ENCODE assay signal across 12 mouse cellular contexts in the genomic region with DNA sequence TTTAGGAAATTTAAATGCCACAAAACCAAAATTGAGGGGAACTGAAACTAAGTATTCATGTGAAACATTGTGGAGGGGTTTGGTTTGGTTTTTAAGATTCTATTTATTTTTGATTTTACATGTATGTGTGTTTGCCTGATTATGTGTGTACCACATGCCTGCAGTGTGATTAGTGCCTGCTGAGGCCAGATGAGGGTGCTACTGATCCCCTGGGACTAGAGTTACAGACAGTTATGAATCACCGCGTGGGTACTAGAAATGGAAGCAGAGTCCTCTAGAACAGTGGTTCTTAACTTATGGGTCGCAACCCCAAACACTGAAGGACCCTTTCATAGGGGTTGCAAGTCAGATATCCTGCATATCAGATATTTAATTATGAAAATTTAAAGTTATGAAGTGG. TPM values are rescaled to one million over a fixed set of nuclear protein-coding genes. Genes with fewer than 3 reads are reported as not detected.
DNase-seq lines count a peak whose midpoint lies in the region; ATAC-seq and TF ChIP-seq lines count a peak whose summit lies in the region.
"Had no signal": no experiment of that assay in that cellular context is flagged by ENCODE, and none has a peak within 500 bp of the region (broad histone marks: within the 10 kb centered on the region; RNA-seq: fewer than 3 reads in every experiment).

No protein-coding gene starts in this region.

- ATAC-seq in forebrain, embryonic 14.5 days: no peak
- no peak for ATAC-seq in forebrain, embryonic 12.5 days (ENCODE audit: low FRiP score)
- no peak for ATAC-seq in hindbrain, embryonic 15.5 days (ENCODE audit: low FRiP score, low read depth)
- ATAC-seq: liver, postnatal 0 days had no signal

- no peaks in the 10 kb centered on the region for H3K27me3 ChIP-seq in forebrain, embryonic 14.5 days (replicated peaks; ENCODE audit: control insufficient read depth, insufficient read depth, low read length)
- H3K27me3 ChIP-seq in forebrain, embryonic 12.5 days: 0 out of 2 replicates have a peak, but pooled peaks cover 5% of the 10 kb centered on the region
- H3K27me3 ChIP-seq in thymus, adult 2 months (ENCODE audit: control insufficient read depth, insufficient read depth, low read length): no peaks in the 10 kb centered on the region
- H3K27me3 ChIP-seq in hindbrain, embryonic 15.5 days: no peaks in the 10 kb centered on the region
- H3K27me3 ChIP-seq in splenic B cell, adult 2 months (ENCODE audit: control insufficient read depth, insufficient read depth, low read length, poor library complexity, severe bottlenecking): no peaks in the 10 kb centered on the region; the same call in 1 of the 2 replicates
- H3K27me3 ChIP-seq: heart, embryonic 13.5 days had no signal

- no peak overlapping the region for H3K9ac ChIP-seq in forebrain, embryonic 14.5 days (ENCODE audit: low read length)
- no peak overlapping the region for H3K9ac ChIP-seq in forebrain, embryonic 12.5 days
- H3K9ac ChIP-seq in hindbrain, embryonic 15.5 days: no peak overlapping the region
- H3K9ac ChIP-seq: liver, postnatal 0 days had no signal

- no peaks in the 10 kb centered on the region for H3K4me1 ChIP-seq in forebrain, embryonic 14.5 days (ENCODE audit: control insufficient read depth, insufficient read depth, low read length)
- H3K4me1 ChIP-seq in forebrain, embryonic 12.5 days: peaks cover 16% of the 10 kb centered on the region
- peaks cover 9% of the 10 kb centered on the region for H3K4me1 ChIP-seq in thymus, adult 2 months (replicated peaks; ENCODE audit: control insufficient read depth, insufficient read depth, low read length)
- peaks cover 8% of the 10 kb centered on the region for H3K4me1 ChIP-seq in hindbrain, embryonic 15.5 days (replicated peaks)

- 83% methylated on average over 3 of the region's 3 CpGs for WGBS in forebrain, embryonic 14.5 days
- WGBS in forebrain, embryonic 12.5 days: 91% methylated on average over 3 of the region's 3 CpGs
- 88% methylated on average over 3 of the region's 3 CpGs for WGBS in thymus, adult 2 months
- 75% methylated on average over 3 of the region's 3 CpGs for WGBS in hindbrain, embryonic 15.5 days

- no peak overlapping the region for H3K4me2 ChIP-seq in forebrain, embryonic 14.5 days (ENCODE audit: low read length)
- no peak overlapping the region for H3K4me2 ChIP-seq in forebrain, embryonic 12.5 days
- H3K4me2 ChIP-seq in hindbrain, embryonic 15.5 days: no peak overlapping the region

- H3K4me3 ChIP-seq in forebrain, embryonic 14.5 days (ENCODE audit: low read depth, low read length): no peak overlapping the region
- H3K4me3 ChIP-seq in forebrain, embryonic 12.5 days (replicated peaks): no peak overlapping the region
- H3K4me3 ChIP-seq in thymus, adult 2 months (ENCODE audit: control insufficient read depth, insufficient read depth, low read length): no peak overlapping the region
- H3K4me3 ChIP-seq in hindbrain, embryonic 15.5 days: no peak overlapping the region

- peak overlapping the region; percentile 97; the same call in 1 of the 2 replicates for H3K27ac ChIP-seq in forebrain, embryonic 14.5 days (ENCODE audit: low read depth, low read length)
- H3K27ac ChIP-seq in forebrain, embryonic 12.5 days: no peak overlapping the region; the same call in 1 of the 2 replicates
- H3K27ac ChIP-seq in thymus, adult 2 months (ENCODE audit: control insufficient read depth, insufficient read depth, low read length): no peak overlapping the region
- H3K27ac ChIP-seq in hindbrain, embryonic 15.5 days (replicated peaks): peak overlapping the region; percentile 96
- H3K27ac ChIP-seq: gastrocnemius, adult 2 months had no signal

- no peaks in the 10 kb centered on the region for H3K36me3 ChIP-seq in forebrain, embryonic 14.5 days (ENCODE audit: control insufficient read depth, insufficient read depth, low read length)
- H3K36me3 ChIP-seq in forebrain, embryonic 12.5 days (replicated peaks): no peaks in the 10 kb centered on the region
- H3K36me3 ChIP-seq in thymus, adult 2 months (ENCODE audit: control insufficient read depth, insufficient read depth, low read length): no peaks in the 10 kb centered on the region
- H3K36me3 ChIP-seq in hindbrain, embryonic 15.5 days: no peaks in the 10 kb centered on the region
- H3K36me3 ChIP-seq in splenic B cell, adult 2 months (ENCODE audit: control insufficient read depth, insufficient read depth, low read length, poor library complexity, severe bottlenecking): no peaks in the 10 kb centered on the region
- H3K36me3 ChIP-seq: heart, embryonic 13.5 days had no signal

- H3K9me3 ChIP-seq in forebrain, embryonic 14.5 days (replicated peaks; ENCODE audit: control insufficient read depth, low read length): no peaks in the 10 kb centered on the region
- no peaks in the 10 kb centered on the region for H3K9me3 ChIP-seq in forebrain, embryonic 12.5 days
- no peaks in the 10 kb centered on the region for H3K9me3 ChIP-seq in hindbrain, embryonic 15.5 days
- H3K9me3 ChIP-seq: heart, embryonic 13.5 days had no signal

- no peak for TF ChIP-seq POLR2A in thymus, adult 2 months (IDR thresholded peaks at IDR 0.05; ENCODE audit: control insufficient read depth, extremely low read depth, insufficient read depth, low read length, poor library complexity)

- no peak for DNase-seq in forebrain, embryonic 14.5 days (ENCODE audit: low spot score)
- DNase-seq in thymus, adult 2 months: peak; percentile 20
- DNase-seq in thymus, postnatal 36 days: no peak
- DNase-seq in splenic B cell, adult 2 months (ENCODE audit: low read depth, low spot score): peak; percentile 26
- no peak for DNase-seq in right cerebral cortex, adult 2 months (ENCODE audit: low spot score in 2 of 2)
- no peak for DNase-seq in c-Kit-positive CD71-positive TER-119-positive erythroid progenitor cells, embryonic 14.5 days (ENCODE audit: low spot score)
- DNase-seq: gastrocnemius, adult 2 months; liver, postnatal 0 days; right cerebral cortex, postnatal 4 days had no signal

- TF ChIP-seq CTCF in thymus, adult 2 months (IDR thresholded peaks at IDR 0.05; ENCODE audit: borderline replicate concordance, control insufficient read depth, extremely low read depth, insufficient read depth, low read length, poor library complexity): no peak

RNA-seq across cellular contexts. Expression of gene Nfe2l3, which starts 54.0 kb away (rescaled TPM):
- 10.8 and 14.3 TPM in 2 replicates for polyA plus RNA-seq in forebrain, embryonic 14.5 days (2014; fragmentation: Nextera tagmentation; extraction: Ambion mirVana)
- polyA plus RNA-seq in forebrain, embryonic 12.5 days (2016; fragmentation: Nextera tagmentation; extraction: Ambion mirVana): 2.2 and 2.3 TPM in 2 replicates
- 10.5 and 11.8 TPM in 2 replicates for polyA plus RNA-seq in thymus, adult 2 months (2012; rRNA removed)
- polyA plus RNA-seq in hindbrain, embryonic 15.5 days (2015; fragmentation: Nextera tagmentation; extraction: Ambion mirVana): 7.4 and 7.5 TPM in 2 replicates

Comparison
In these comparisons a context has a peak if more than half of its experiments do, and no peak if none do; other contexts are left out.
1. DNase-seq: peak in thymus, adult 2 months (single experiment) and splenic B cell, adult 2 months (single experiment); none in forebrain, embryonic 14.5 days (single experiment), thymus, postnatal 36 days (0 of 2), right cerebral cortex, adult 2 months (0 of 2) and c-Kit-positive CD71-positive TER-119-positive erythroid progenitor cells, embryonic 14.5 days (single experiment).
2. H3K27ac ChIP-seq: peak in forebrain, embryonic 14.5 days (single experiment) and hindbrain, embryonic 15.5 days (single experiment); none in forebrain, embryonic 12.5 days (single experiment) and thymus, adult 2 months (single experiment).